Mouse (Mus musculus) myocyte (in vitro differentiated cells): Measurements from ENCODE around the gene Ssu72. TPM values are rescaled to one million over a fixed set of nuclear protein-coding genes. Genes with fewer than 3 reads are reported as not detected.

Experiments used
- H3K27me3 ChIP-seq: one replicate; pipeline ENCODE4 v1.6.1; 2011; ENCODE audit not compliant: control insufficient read depth, insufficient read depth, insufficient read length
- H3K36me3 ChIP-seq: one replicate; pipeline ENCODE4 v1.6.1; 2011; ENCODE audit not compliant: control insufficient read depth, insufficient read depth
- H3K4me2 ChIP-seq: one replicate; pipeline ENCODE4 v1.6.1; 2011; ENCODE audit warnings: low read depth, control low read depth
- H3K4me3 ChIP-seq: one replicate; pipeline ENCODE4 v1.5.1; 2011; ENCODE audit warnings: mild to moderate bottlenecking, control low read depth, moderate library complexity
- H3K79me2 ChIP-seq: one replicate; pipeline ENCODE4 v1.6.1; 2011; ENCODE audit not compliant: control insufficient read depth, insufficient read depth
- H3ac ChIP-seq: one replicate; pipeline ENCODE4 v1.6.1; 2011; ENCODE audit not compliant: control insufficient read depth, insufficient read length
- CEBPB ChIP-seq: IDR thresholded peaks from 2 replicates; pipeline ENCODE4 v1.6.1; 2011; ENCODE audit warnings: mild to moderate bottlenecking, moderate library complexity; ENCODE audit not compliant: poor library complexity, insufficient read depth, severe bottlenecking
- E2F4 ChIP-seq: IDR thresholded peaks from one replicate; pipeline ENCODE4 v1.6.1; 2011; ENCODE audit warnings: mild to moderate bottlenecking, control low read depth, moderate library complexity; ENCODE audit not compliant: insufficient read depth
- MAX ChIP-seq: IDR thresholded peaks from one replicate; pipeline ENCODE4 v1.6.1; 2011; ENCODE audit warnings: low read depth, mild to moderate bottlenecking, control low read depth
- MYOD1 ChIP-seq, 3 experiments: IDR thresholded peaks; one replicate each; pipeline ENCODE4 v1.6.1; 2011; ENCODE audit warnings: control low read depth in 2 of 3, low read depth in 2 of 3, mild to moderate bottlenecking in 2 of 3, moderate library complexity in 1 of 3; ENCODE audit not compliant: insufficient read length in 2 of 3, control insufficient read depth in 1 of 3
- MYOG ChIP-seq, 3 experiments: IDR thresholded peaks; one replicate each; pipeline ENCODE4 v1.6.1; 2011; ENCODE audit warnings: control low read depth in 2 of 3, low read depth in 2 of 3, mild to moderate bottlenecking in 2 of 3; ENCODE audit not compliant: insufficient read length in 2 of 3, control insufficient read depth in 1 of 3, insufficient read depth in 1 of 3
- POLR2A ChIP-seq: IDR thresholded peaks from one replicate; pipeline ENCODE4 v1.6.1; 2011; ENCODE audit warnings: low read depth, mild to moderate bottlenecking, control low read depth, moderate library complexity; ENCODE audit not compliant: insufficient read length
- POLR2AphosphoS2 ChIP-seq: IDR thresholded peaks from one replicate; pipeline ENCODE4 v1.6.1; 2011; ENCODE audit warnings: low read depth, control low read depth; ENCODE audit not compliant: insufficient read length
- REST ChIP-seq: IDR thresholded peaks from one replicate; pipeline ENCODE4 v1.6.1; 2011; ENCODE audit warnings: mild to moderate bottlenecking, control low read depth, moderate library complexity; ENCODE audit not compliant: insufficient read depth, insufficient read length
- SRF ChIP-seq: IDR thresholded peaks from one replicate; pipeline ENCODE4 v1.6.1; 2011; ENCODE audit warnings: low read depth; ENCODE audit not compliant: control insufficient read depth, insufficient read length
- TCF12 ChIP-seq: IDR thresholded peaks from one replicate; pipeline ENCODE4 v1.6.1; 2011; ENCODE audit warnings: mild to moderate bottlenecking, control low read depth; ENCODE audit not compliant: poor library complexity, insufficient read depth, severe bottlenecking
- TCF3 ChIP-seq: IDR thresholded peaks from one replicate; pipeline ENCODE4 v1.6.1; 2011; ENCODE audit warnings: low read depth, control low read depth; ENCODE audit not compliant: insufficient read length
- USF1 ChIP-seq: IDR thresholded peaks from one replicate; pipeline ENCODE4 v1.6.1; 2011; ENCODE audit warnings: low read depth, mild to moderate bottlenecking, control low read depth, moderate library complexity
- polyA plus RNA-seq: library from polyadenylated mRNA; unstranded; fragments of >200 nt; fragmentation: generic; extraction: Trizol; gene quantifications from one replicate; pipeline ENCODE4 v1.2.1, GENCODE M21; 2012; ENCODE audit warnings: missing spikeins

Ssu72 gene
- polyA plus RNA-seq, 1 experiment: 105 TPM

DNA sequence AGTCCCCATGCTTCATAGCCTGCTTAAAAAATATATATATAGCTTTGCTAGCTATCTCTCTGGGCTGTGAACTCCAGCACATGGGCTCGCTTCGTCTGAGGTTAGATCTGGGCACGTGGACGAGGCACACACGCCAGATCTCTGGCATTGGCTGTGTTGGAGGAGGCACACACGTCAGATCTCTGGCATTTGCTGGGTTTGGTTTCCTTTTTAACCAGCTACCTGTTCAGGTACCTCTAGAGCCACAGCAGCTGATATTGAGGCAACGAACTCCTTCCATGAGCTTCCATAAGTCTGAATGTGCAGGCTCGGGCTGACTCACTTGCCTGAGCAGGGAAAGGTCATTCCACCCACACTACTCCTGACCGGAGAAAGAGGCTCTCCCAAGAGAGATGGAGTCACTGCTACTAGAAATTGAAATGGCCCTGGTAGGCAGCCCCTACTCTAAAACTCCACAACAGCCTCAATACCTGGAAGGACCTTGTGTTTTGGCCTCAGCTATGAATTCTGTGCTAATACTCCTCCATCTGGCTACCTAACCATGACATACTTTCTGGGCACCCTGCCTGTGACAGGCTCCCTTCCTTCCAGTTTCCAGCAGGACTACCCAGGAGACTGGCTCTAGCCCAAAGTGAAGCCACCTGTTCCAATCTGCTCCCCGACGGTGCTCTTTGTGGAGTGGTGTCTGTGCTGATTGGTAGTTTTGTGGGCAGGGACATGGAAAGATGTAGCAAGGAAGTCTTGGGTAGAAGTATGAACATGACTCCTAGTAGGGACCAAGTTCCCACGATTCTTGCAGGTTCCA, 13.8 kb upstream of the Ssu72 start:
- H3ac ChIP-seq: no peak overlapping the region
- H3K4me3 ChIP-seq: no peak overlapping the region
- peaks cover 9% of the 10 kb centered on the region for H3K27me3 ChIP-seq
- no peaks in the 10 kb centered on the region for H3K79me2 ChIP-seq
- TF ChIP-seq SRF (no peak), CEBPB (no peak), POLR2AphosphoS2 (no peak), E2F4 (no peak), POLR2A (no peak), TCF3 (no peak), REST (no peak), USF1 (no peak)
- no peaks in the 10 kb centered on the region for H3K36me3 ChIP-seq
- H3K4me2 ChIP-seq: no peak overlapping the region

GRCm38 (mm10) chr4:155692421-155692820, 12.2 kb upstream of the Ssu72 start:
- no peak overlapping the region for H3ac ChIP-seq
- no peaks in the 10 kb centered on the region for H3K27me3 ChIP-seq
- TF ChIP-seq MYOD1 (IDR thresholded peaks at IDR 0.05; ENCODE audit: control insufficient read depth in 1 of 3, insufficient read length in 2 of 3, low read depth in 2 of 3) (no peak), CEBPB (no peak), MYOG (IDR thresholded peaks at IDR 0.05; ENCODE audit: control insufficient read depth in 1 of 3, insufficient read depth in 1 of 3, insufficient read length in 2 of 3, low read depth in 2 of 3) (no peak), REST (no peak), POLR2A (no peak), POLR2AphosphoS2 (no peak), E2F4 (no peak), MAX (no peak), TCF3 (no peak), SRF (no peak), TCF12 (no peak), USF1 (no peak)
- H3K4me3 ChIP-seq: no peak overlapping the region
- H3K36me3 ChIP-seq: no peaks in the 10 kb centered on the region
- no peaks in the 10 kb centered on the region for H3K79me2 ChIP-seq
- no peak overlapping the region for H3K4me2 ChIP-seq

DNA sequence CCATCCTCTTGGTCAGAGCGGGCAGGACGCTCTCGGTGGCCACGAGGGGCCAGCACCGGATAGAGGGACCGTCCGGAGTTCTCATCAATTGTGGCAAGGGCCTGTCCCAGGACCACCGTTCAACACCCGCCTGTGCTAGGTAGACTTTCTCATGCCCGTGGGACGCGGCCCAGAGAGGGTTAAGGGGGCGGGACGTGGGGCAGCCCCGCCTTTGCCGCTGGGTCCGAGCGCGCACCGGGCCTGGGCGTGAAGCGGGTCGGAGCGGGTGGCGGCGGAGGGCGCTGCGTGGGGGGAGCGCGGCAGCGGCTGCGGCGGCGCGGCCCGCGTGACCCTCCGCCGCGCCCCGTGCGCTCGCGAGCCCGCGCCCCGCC, 10.5 kb upstream of the Ssu72 start, which contains the start of gene Fndc10:
Gene Fndc10, plus strand, starts transcription at position 232 of the 371 bp plus-strand sequence.
- no peaks in the 10 kb centered on the region for H3K36me3 ChIP-seq
- TF ChIP-seq SRF (no peak), POLR2A (peak; percentile 56), TCF3 (no peak), E2F4 (no peak), MYOG (IDR thresholded peaks at IDR 0.05; ENCODE audit: control insufficient read depth in 1 of 3, insufficient read depth in 1 of 3, insufficient read length in 2 of 3, low read depth in 2 of 3) (no peak), USF1 (no peak), TCF12 (no peak), REST (no peak)
- no peaks in the 10 kb centered on the region for H3K27me3 ChIP-seq
- H3K79me2 ChIP-seq: no peaks in the 10 kb centered on the region
- peak within 1 kb of the TSS; percentile 70 for H3K4me2 ChIP-seq
- H3K4me3 ChIP-seq: peak within 1 kb of the TSS; percentile 15
- peak within 1 kb of the TSS; percentile 43 for H3ac ChIP-seq

- TF ChIP-seq SRF (no peak), MYOD1 (IDR thresholded peaks at IDR 0.05; ENCODE audit: control insufficient read depth in 1 of 3, insufficient read length in 2 of 3, low read depth in 2 of 3) (peak in 2 of 3 experiments; percentile 25 to 71), POLR2A (peak; percentile 52), TCF12 (no peak), REST (no peak), MAX (no peak), TCF3 (no peak), MYOG (IDR thresholded peaks at IDR 0.05; ENCODE audit: control insufficient read depth in 1 of 3, insufficient read depth in 1 of 3, insufficient read length in 2 of 3, low read depth in 2 of 3) (peak in 1 of 3 experiments; percentile 27), E2F4 (no peak)
- H3K79me2 ChIP-seq: no peaks in the 10 kb centered on the region
- peak overlapping the region; percentile 15 for H3K4me3 ChIP-seq
- peak overlapping the region; percentile 69 for H3K4me2 ChIP-seq
- H3K27me3 ChIP-seq: no peaks in the 10 kb centered on the region
- peak overlapping the region; percentile 43 for H3ac ChIP-seq
- no peaks in the 10 kb centered on the region for H3K36me3 ChIP-seq
Measured at GRCm38 (mm10) chr4:155694482-155695401, 9.9 kb upstream of the Ssu72 start.
